Mouse (Mus musculus) ES-E14 (cell line): ENCODE results near the gene Ahcyl1.

Experiments
- CHD2 ChIP-seq: IDR thresholded peaks from 2 replicates; pipeline ENCODE4 v1.6.1; 2014; ENCODE audit warnings: mild to moderate bottlenecking, low read depth, low read length, inconsistent platforms
- MAFK ChIP-seq: IDR thresholded peaks from 2 replicates; pipeline ENCODE4 v1.6.1; 2014; ENCODE audit warnings: mild to moderate bottlenecking, low read depth, low read length, inconsistent platforms; ENCODE audit not compliant: insufficient read depth

- TF ChIP-seq MAFK (no peak), CHD2 (no peak)
Observed at GRCm38 (mm10) chr3:107730236-107730635, 33.9 kb upstream of the Ahcyl1 start.
